Mouse (Mus musculus): ENCODE measurements around the gene Mrpl49.

DNA sequence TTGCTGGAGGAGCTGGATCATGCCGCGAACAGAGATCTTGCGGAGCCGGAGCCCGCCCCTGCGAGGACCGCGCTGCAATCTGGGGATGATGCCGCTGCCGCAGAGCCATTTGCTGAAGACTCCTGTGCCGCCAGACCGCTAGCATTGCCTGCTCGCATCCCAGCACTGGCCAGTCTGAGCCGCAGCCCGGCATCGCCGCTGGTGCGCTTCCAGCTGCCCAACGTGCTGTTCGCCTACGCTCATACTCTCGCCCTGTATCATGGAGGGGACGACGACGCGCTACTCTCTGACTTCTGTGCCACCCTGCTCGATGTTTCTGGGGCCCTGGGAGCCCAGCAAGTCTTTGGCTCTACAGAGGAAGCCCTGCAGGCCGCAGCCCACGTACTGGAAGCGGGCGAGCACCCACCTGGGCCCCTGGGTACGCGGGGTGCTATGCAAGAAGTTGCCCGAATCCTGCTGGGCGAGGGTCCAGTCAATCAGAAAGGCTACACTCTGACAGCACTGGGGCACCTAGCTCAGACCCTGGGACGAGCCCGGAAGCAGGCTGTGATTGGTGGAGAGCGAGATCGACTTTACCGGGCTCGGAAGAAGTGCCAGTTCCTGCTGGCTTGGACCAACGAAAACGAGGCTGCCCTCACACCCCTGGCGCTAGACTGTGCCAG lies 4.2 kb upstream of the Mrpl49 start:
- TF ChIP-seq CTCF (IDR thresholded peaks at IDR 0.05; ENCODE audit: control insufficient read depth, insufficient read depth, low read length) (no peak), POLR2A (IDR thresholded peaks at IDR 0.05; ENCODE audit: borderline replicate concordance, control insufficient read depth, low read depth, low read length) (peak; percentile 54; the same call in 1 of the 2 replicates)

Data from bone marrow, adult 2 months (tissue).